Mouse (Mus musculus) liver, postnatal 0 days (tissue): ENCODE measurements around the gene Med20.
A peak's percentile ranks its signal among the peaks of the same experiment; 100 is the strongest.

Experiments used
- CTCF ChIP-seq: sonication (generic); IDR thresholded peaks from 2 replicates; pipeline ENCODE4 v1.5.1; 2016; ENCODE audit warnings: antibody characterized with exemption, low read depth
- EP300 ChIP-seq: IDR thresholded peaks from 2 replicates; pipeline ENCODE4 v1.6.1; 2016; ENCODE audit warnings: antibody characterized with exemption, low read depth, mild to moderate bottlenecking

GRCm38 (mm10) chr17:47588517-47588916 lies 22.9 kb upstream of the Med20 start:
- TF ChIP-seq CTCF (no peak), EP300 (peak; percentile 67)
